ENCODE assay signal across 9 mouse cellular contexts in the genomic region with DNA sequence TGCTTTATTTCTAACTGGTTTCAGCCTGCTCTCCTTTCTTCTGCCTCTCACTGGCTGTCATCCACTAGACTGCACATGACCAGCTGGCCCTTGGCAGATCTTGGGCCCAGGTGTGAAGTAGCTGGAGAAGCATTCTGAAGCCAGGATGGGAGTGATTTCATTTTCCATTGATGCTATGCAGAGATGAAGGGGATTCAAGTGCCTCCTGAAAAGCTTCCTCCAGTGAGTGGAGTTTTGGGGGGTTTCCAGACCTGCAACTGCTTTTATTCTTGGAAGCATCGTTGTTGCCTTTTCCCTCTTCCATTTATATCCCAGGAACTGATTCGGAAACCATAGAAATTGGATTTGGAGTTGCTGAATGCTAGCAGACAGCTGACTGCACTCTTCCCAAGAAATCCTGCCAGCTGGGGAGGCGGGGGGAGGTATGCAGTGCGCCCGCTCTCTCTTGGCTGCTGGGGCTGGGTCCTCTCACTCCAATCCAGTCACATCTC.
DNase-seq lines count a peak whose midpoint lies in the region; ATAC-seq lines count a peak whose summit lies in the region.
"Had no signal": no experiment of that assay in that cellular context is flagged by ENCODE, and none has a peak within 500 bp of the region (broad histone marks: within the 10 kb centered on the region; RNA-seq: fewer than 3 reads in every experiment).

No protein-coding gene starts in this region.

- peak; percentile 86 to 88 for DNase-seq in cerebellum, postnatal 10 days
- peak; percentile 22 for DNase-seq in lung, postnatal 14 days
- no peak for DNase-seq in lung, postnatal 25 days (ENCODE audit: low spot score)
- DNase-seq in layer of hippocampus, postnatal 36 days: peak; percentile 21 to 45
- peak; percentile 39 for DNase-seq in telencephalon, adult 2 months (ENCODE audit: low read depth, low spot score)
- no peak for DNase-seq in spleen, postnatal 36 days (ENCODE audit: low spot score in 2 of 2)
- DNase-seq in B cell, adult 2 months: no peak
- DNase-seq: kidney, adult 11 months had no signal

- no peak for ATAC-seq in cerebellum, adult (ENCODE audit: insufficient number of reproducible peaks, low FRiP score, low TSS enrichment)

Comparison
In these comparisons a context has a peak if more than half of its experiments do, and no peak if none do; other contexts are left out.
1. DNase-seq: peak in cerebellum, postnatal 10 days (2 of 2), lung, postnatal 14 days (single experiment), layer of hippocampus, postnatal 36 days (2 of 2) and telencephalon, adult 2 months (single experiment); none in lung, postnatal 25 days (single experiment), spleen, postnatal 36 days (0 of 2) and B cell, adult 2 months (0 of 2).